Mouse (Mus musculus) lung, postnatal 0 days (tissue): Measurements from ENCODE around the gene Bbx.

Source experiments
- CTCF ChIP-seq: IDR thresholded peaks from 2 replicates; pipeline ENCODE4 v1.5.1; 2016; ENCODE audit warnings: antibody characterized with exemption, mild to moderate bottlenecking
- EP300 ChIP-seq: IDR thresholded peaks from 2 replicates; pipeline ENCODE4 v1.6.1; 2016; ENCODE audit warnings: antibody characterized with exemption, mild to moderate bottlenecking, control low read depth

GRCm38 (mm10) chr16:50204944-50205343, 227.2 kb downstream of the Bbx start:
- no peak for TF ChIP-seq CTCF
- no peak for TF ChIP-seq EP300
